Mouse (Mus musculus) lung, adult 2 months (tissue): ENCODE results near the gene Ano3.

Experiments
- CTCF ChIP-seq: fragments of 200-500 bp; IDR thresholded peaks from 2 replicates; pipeline ENCODE4 v1.5.1; 2011; ENCODE audit warnings: mild to moderate bottlenecking, low read length, control low read depth; ENCODE audit not compliant: insufficient read depth
- POLR2A ChIP-seq: fragments of 200-500 bp; IDR thresholded peaks from 2 replicates; pipeline ENCODE4 v1.6.1; 2011; ENCODE audit warnings: low read depth, mild to moderate bottlenecking, control low read depth, low read length, borderline replicate concordance; ENCODE audit errors: extremely low read depth

DNA sequence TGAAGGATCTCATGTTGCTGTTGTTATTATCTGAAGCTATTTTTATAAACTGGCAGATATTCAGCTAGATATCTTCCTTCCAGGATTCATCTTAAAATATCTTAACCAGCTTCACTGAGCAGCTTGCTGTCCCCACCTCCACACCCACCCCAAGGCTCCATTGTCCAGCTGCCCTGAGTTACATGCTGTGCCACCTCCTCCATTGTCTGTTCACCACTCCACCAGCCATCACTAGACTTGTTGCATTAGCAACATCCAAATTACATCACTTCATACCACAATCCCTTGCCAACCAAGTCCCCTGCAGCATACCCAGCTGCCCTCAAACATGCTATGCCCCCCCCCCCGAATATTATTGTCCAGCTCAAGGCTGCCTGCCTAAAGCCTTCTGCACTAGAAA is 154.8 kb downstream of the Ano3 start:
- TF ChIP-seq CTCF (no peak), POLR2A (no peak)
